Mouse (Mus musculus): ENCODE results near the gene Tex2. TPM values are rescaled to one million over a fixed set of nuclear protein-coding genes. Genes with fewer than 3 reads are reported as not detected.

Tex2 gene
- polyA plus RNA-seq, 1 experiment from 2014 or later = 11.9 TPM

DNA sequence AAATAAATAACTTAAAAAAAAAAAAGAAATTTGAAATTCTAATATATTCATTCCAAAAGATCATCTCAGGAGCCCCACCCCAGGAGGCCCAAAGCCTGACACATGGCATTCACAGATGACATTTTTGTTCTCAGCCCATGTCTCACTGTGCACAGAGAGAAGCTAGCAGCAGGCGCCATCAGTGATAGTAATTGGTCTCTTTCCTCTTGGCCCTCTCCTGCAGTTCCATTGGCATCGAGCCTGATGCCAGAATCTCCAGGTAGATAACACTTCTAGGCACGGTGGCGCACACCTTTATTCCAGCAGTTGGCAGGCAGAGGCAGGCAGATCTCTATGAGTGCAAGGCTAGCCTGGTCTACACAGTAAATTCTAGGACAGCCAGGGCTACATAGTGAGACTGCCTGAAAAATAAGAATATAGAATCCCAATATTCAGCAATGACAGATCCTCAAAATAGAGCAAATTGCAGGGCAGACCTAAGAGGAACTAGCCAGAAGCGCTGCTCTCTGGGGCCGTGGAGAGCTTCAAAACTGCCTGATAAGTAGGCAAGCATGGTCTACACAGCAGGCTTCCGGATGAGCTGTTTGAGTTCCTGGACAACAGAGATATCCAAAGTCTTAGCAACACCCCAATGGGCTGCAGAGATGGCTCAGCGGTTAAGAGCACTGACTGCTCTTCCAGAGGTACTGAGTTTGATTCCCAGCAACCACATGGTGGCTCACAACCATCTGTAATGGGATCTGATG, 47.0 kb downstream of the Tex2 start:
- H3K4me3 ChIP-seq (ENCODE audit: low read depth, low read length) = no peak overlapping the region
- no peak overlapping the region for H3K9ac ChIP-seq (ENCODE audit: low read length)
- no peaks in the 10 kb centered on the region for H3K9me3 ChIP-seq (replicated peaks; ENCODE audit: control insufficient read depth, low read length)
- H3K4me1 ChIP-seq (ENCODE audit: control insufficient read depth, insufficient read depth, low read length) = no peaks in the 10 kb centered on the region
- H3K4me2 ChIP-seq (ENCODE audit: low read length) = no peak overlapping the region
- H3K27ac ChIP-seq (ENCODE audit: low read depth, low read length) = no peak overlapping the region
- DNase-seq (ENCODE audit: low spot score) (no peak), ATAC-seq (no peak)
- H3K36me3 ChIP-seq (ENCODE audit: control insufficient read depth, insufficient read depth, low read length) = peaks cover 13% of the 10 kb centered on the region; the same call in 1 of the 2 replicates
- no peaks in the 10 kb centered on the region for H3K27me3 ChIP-seq (replicated peaks; ENCODE audit: control insufficient read depth, insufficient read depth, low read length)
- 98% methylated on average over 8 of the region's 8 CpGs for WGBS

DNA sequence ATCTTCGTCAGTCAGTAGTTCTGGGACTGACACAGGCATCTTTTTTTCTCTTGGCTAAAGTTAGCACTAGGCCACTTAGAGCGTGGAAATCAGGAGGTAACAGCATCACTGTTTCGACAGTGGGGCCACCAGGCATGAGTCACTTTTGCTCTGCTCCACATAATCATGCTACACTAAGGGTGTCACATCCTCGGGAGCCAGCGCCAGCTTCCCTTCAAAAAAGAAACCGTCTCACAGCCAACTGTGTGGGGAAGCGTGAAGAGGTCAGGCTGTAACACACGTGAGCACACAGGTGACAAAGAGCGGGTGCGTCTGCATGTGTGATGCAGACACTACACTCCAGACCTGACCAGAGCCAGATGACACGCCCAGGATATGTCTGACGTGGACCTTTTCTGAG, 49.0 kb downstream of the Tex2 start:
- ATAC-seq = no peak
- no peak overlapping the region for H3K9ac ChIP-seq (ENCODE audit: low read length)
- peaks cover 13% of the 10 kb centered on the region; the same call in 1 of the 2 replicates for H3K36me3 ChIP-seq (ENCODE audit: control insufficient read depth, insufficient read depth, low read length)
- no peak overlapping the region for H3K4me3 ChIP-seq (ENCODE audit: low read depth, low read length)
- 87% methylated on average over 12 of the region's 12 CpGs for WGBS
- no peaks in the 10 kb centered on the region for H3K9me3 ChIP-seq (replicated peaks; ENCODE audit: control insufficient read depth, low read length)
- no peak for DNase-seq (ENCODE audit: low spot score)
- H3K27me3 ChIP-seq (replicated peaks; ENCODE audit: control insufficient read depth, insufficient read depth, low read length) = no peaks in the 10 kb centered on the region
- H3K27ac ChIP-seq (ENCODE audit: low read depth, low read length) = no peak overlapping the region
- H3K4me1 ChIP-seq (ENCODE audit: control insufficient read depth, insufficient read depth, low read length) = no peaks in the 10 kb centered on the region
- no peak overlapping the region for H3K4me2 ChIP-seq (ENCODE audit: low read length)

DNA sequence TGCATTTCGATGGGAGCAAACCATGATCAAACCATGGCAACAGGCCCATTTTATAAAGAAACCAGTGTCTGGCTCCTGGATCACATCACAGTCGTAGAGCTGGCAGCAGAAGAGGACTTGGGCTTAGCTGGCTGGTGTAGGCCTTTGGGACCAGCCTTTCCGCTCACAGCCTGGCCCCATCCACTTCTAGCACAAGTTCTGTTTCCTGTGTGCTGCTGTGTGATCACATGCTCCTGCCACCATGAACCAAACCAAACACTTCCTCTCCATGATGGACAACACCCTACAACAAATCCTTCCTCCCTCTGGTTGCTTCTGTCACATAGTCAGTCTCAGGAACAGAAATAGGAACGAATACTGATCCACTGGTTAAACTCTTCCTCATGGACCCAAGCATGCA, 50.5 kb downstream of the Tex2 start:
- Histone ChIP-seq H3K36me3 (ENCODE audit: control insufficient read depth, insufficient read depth, low read length) (peaks cover 13% of the 10 kb centered on the region; the same call in 1 of the 2 replicates), H3K9me3 (replicated peaks; ENCODE audit: control insufficient read depth, low read length) (no peaks in the 10 kb centered on the region), H3K4me2 (ENCODE audit: low read length) (no peak overlapping the region), H3K4me3 (ENCODE audit: low read depth, low read length) (no peak overlapping the region), H3K27ac (ENCODE audit: low read depth, low read length) (no peak overlapping the region), H3K27me3 (replicated peaks; ENCODE audit: control insufficient read depth, insufficient read depth, low read length) (no peaks in the 10 kb centered on the region), H3K9ac (ENCODE audit: low read length) (no peak overlapping the region), H3K4me1 (ENCODE audit: control insufficient read depth, insufficient read depth, low read length) (no peaks in the 10 kb centered on the region)
- no peak for ATAC-seq
- 85% methylated on average over 4 of the region's 4 CpGs for WGBS
- DNase-seq (ENCODE audit: low spot score) = no peak

DNA sequence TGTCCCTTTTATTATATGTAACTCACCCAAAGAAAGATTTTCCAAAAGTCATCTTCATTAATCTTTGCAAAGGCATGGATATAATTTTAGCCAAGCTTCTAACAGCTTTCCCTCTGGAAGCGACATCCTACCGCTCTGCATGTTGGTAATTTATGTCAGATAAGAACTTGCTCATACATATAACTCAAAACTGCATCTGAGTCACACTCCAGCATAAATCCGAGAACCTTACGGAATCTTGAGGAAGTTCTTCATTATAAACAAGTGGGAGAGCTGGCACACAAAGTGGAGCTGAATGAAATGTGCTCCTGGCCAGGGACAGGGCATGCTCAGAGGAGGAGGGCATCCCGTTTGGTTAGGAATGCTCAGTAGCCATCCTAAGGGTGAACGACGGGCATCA, 53.5 kb downstream of the Tex2 start:
- Histone ChIP-seq H3K4me1 (ENCODE audit: control insufficient read depth, insufficient read depth, low read length) (no peaks in the 10 kb centered on the region), H3K4me2 (ENCODE audit: low read length) (no peak overlapping the region), H3K4me3 (ENCODE audit: low read depth, low read length) (no peak overlapping the region), H3K36me3 (ENCODE audit: control insufficient read depth, insufficient read depth, low read length) (no peaks in the 10 kb centered on the region), H3K9ac (ENCODE audit: low read length) (no peak overlapping the region), H3K27me3 (replicated peaks; ENCODE audit: control insufficient read depth, insufficient read depth, low read length) (no peaks in the 10 kb centered on the region), H3K27ac (ENCODE audit: low read depth, low read length) (no peak overlapping the region), H3K9me3 (replicated peaks; ENCODE audit: control insufficient read depth, low read length) (no peaks in the 10 kb centered on the region)
- DNase-seq (ENCODE audit: low spot score) (no peak), ATAC-seq (no peak)
- WGBS = 90% methylated on average over 7 of the region's 7 CpGs

DNA sequence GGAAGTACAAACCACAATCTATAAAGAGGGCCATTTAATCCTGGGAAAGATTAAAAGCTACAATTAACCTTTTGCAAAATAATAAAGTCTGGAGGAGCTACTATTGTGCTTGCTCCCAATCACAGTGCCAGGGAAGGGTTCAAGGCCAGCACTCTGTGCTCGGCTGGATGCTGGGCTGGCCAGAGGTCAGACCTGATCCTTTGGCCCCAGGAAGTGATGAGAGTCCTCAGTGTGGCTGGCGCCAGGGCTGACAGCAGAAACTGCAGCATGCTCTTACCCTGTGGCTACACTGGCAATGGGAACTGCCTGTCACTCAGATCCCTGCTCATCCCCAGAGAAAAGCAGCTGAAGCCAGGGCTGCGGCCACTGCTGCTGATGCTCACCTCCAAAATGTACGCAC, 55.2 kb downstream of the Tex2 start:
- WGBS = 67% methylated on average over 4 of the region's 4 CpGs
- H3K4me2 ChIP-seq (ENCODE audit: low read length) = no peak overlapping the region
- no peak for DNase-seq (ENCODE audit: low spot score)
- no peaks in the 10 kb centered on the region for H3K4me1 ChIP-seq (ENCODE audit: control insufficient read depth, insufficient read depth, low read length)
- H3K27ac ChIP-seq (ENCODE audit: low read depth, low read length) = no peak overlapping the region
- H3K36me3 ChIP-seq (ENCODE audit: control insufficient read depth, insufficient read depth, low read length) = no peaks in the 10 kb centered on the region
- no peaks in the 10 kb centered on the region for H3K27me3 ChIP-seq (replicated peaks; ENCODE audit: control insufficient read depth, insufficient read depth, low read length)
- no peaks in the 10 kb centered on the region for H3K9me3 ChIP-seq (replicated peaks; ENCODE audit: control insufficient read depth, low read length)
- ATAC-seq = no peak
- no peak overlapping the region for H3K4me3 ChIP-seq (ENCODE audit: low read depth, low read length)
- no peak overlapping the region for H3K9ac ChIP-seq (ENCODE audit: low read length)

DNA sequence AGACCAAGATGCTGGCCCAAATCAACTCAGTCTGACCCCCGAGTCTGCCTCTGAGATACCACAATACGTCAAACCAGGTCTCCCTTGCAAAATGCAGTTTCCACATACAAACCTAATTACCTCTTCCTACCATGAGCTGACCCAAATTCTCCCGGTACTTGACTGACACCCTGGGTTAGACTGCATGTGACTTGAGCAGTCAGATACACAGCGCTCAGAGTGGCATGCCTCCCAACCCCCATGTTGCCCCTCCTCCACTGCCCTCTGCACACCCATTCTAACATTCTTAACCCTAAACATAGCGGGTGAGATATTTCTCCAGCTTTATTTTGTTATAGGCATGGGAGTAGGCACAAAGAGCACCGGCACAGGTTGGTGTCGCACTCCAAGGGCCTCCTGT, 55.8 kb downstream of the Tex2 start:
- no peak for ATAC-seq

DNA sequence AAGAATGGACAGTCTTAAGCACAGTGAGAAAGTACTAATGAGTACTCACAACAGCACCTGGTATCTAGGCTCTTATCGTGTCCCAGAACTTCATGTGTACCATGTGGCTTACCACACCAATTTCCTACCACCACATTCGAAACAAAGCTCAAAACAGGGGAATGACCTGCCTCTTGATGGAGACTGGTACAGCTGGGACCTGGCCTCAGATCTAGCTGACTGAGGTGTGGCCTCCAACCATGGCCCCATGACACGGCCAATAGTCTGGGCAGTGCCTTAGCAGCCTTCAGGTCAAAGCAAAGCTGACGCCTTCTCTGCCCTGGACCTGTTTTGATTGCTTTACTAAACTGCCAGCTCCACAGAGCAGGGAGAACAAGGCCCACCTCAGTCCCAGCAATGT, 56.5 kb downstream of the Tex2 start:
- H3K4me1 ChIP-seq (ENCODE audit: control insufficient read depth, insufficient read depth, low read length) = no peaks in the 10 kb centered on the region
- DNase-seq (ENCODE audit: low spot score) (no peak), ATAC-seq (no peak)
- H3K4me3 ChIP-seq (ENCODE audit: low read depth, low read length) = no peak overlapping the region
- H3K4me2 ChIP-seq (ENCODE audit: low read length) = no peak overlapping the region
- WGBS = 82% methylated on average over 4 of the region's 4 CpGs
- H3K27ac ChIP-seq (ENCODE audit: low read depth, low read length) = no peak overlapping the region
- H3K9ac ChIP-seq (ENCODE audit: low read length) = no peak overlapping the region
- H3K9me3 ChIP-seq (replicated peaks; ENCODE audit: control insufficient read depth, low read length) = no peaks in the 10 kb centered on the region
- H3K36me3 ChIP-seq (ENCODE audit: control insufficient read depth, insufficient read depth, low read length) = no peaks in the 10 kb centered on the region
- H3K27me3 ChIP-seq (replicated peaks; ENCODE audit: control insufficient read depth, insufficient read depth, low read length) = no peaks in the 10 kb centered on the region

More for the DNA sequence above, 55.8 kb downstream of the Tex2 start:
- no peak overlapping the region for H3K4me2 ChIP-seq (ENCODE audit: low read length)
- H3K9me3 ChIP-seq (replicated peaks; ENCODE audit: control insufficient read depth, low read length) = no peaks in the 10 kb centered on the region
- WGBS = 84% methylated on average over 7 of the region's 7 CpGs
- no peak overlapping the region for H3K4me3 ChIP-seq (ENCODE audit: low read depth, low read length)
- no peak for DNase-seq (ENCODE audit: low spot score)
- no peaks in the 10 kb centered on the region for H3K27me3 ChIP-seq (replicated peaks; ENCODE audit: control insufficient read depth, insufficient read depth, low read length)
- H3K4me1 ChIP-seq (ENCODE audit: control insufficient read depth, insufficient read depth, low read length) = no peaks in the 10 kb centered on the region
- H3K36me3 ChIP-seq (ENCODE audit: control insufficient read depth, insufficient read depth, low read length) = no peaks in the 10 kb centered on the region
- no peak overlapping the region for H3K9ac ChIP-seq (ENCODE audit: low read length)
- no peak overlapping the region for H3K27ac ChIP-seq (ENCODE audit: low read depth, low read length)

DNA sequence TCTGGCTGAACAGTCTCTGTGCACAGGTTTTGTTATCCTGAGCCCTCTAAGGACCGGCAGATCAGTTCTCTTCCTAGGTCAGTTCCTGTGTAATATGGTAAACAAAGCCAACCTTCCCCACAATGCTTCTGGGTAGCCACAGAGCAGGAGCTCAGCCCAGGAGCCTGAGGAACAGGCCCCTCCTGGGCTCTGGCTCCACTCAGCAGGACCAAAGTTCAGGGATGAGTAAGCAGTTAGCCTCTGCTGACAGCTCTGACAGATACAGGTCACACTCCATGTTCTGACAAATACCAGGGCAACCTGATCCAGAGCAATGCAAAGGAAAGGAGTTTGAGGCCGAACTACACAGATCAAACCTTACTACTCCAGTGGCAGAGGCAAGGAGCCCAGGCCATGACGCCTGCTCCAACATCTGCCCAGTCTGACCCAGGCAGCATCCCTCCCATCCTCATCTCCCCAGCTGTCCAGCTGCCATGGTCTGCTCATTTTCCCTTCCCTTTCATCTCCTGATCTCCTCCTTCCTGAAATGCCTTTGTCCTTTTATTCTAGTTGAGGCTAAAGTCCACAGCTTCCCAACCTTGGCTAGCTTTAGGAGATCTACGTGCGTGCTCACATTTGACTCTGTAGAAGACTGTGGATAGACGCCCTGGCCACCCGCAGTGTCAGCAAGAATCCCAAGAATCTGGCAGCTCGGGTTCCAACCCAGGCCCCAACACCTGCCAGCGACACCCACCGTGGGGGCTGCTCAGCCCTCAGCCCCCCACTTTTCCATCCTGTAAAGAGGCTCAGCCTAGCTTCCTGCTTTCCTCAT, 57.2 kb downstream of the Tex2 start:
- no peak overlapping the region for H3K9ac ChIP-seq (ENCODE audit: low read length)
- H3K36me3 ChIP-seq (ENCODE audit: control insufficient read depth, insufficient read depth, low read length) = no peaks in the 10 kb centered on the region
- no peak overlapping the region for H3K27ac ChIP-seq (ENCODE audit: low read depth, low read length)
- H3K4me2 ChIP-seq (ENCODE audit: low read length) = no peak overlapping the region
- ATAC-seq (no peak), DNase-seq (ENCODE audit: low spot score) (no peak)
- H3K9me3 ChIP-seq (replicated peaks; ENCODE audit: control insufficient read depth, low read length) = no peaks in the 10 kb centered on the region
- no peaks in the 10 kb centered on the region for H3K4me1 ChIP-seq (ENCODE audit: control insufficient read depth, insufficient read depth, low read length)
- WGBS = 65% methylated on average over 10 of the region's 10 CpGs
- H3K27me3 ChIP-seq (replicated peaks; ENCODE audit: control insufficient read depth, insufficient read depth, low read length) = no peaks in the 10 kb centered on the region
- H3K4me3 ChIP-seq (ENCODE audit: low read depth, low read length) = no peak overlapping the region

DNA sequence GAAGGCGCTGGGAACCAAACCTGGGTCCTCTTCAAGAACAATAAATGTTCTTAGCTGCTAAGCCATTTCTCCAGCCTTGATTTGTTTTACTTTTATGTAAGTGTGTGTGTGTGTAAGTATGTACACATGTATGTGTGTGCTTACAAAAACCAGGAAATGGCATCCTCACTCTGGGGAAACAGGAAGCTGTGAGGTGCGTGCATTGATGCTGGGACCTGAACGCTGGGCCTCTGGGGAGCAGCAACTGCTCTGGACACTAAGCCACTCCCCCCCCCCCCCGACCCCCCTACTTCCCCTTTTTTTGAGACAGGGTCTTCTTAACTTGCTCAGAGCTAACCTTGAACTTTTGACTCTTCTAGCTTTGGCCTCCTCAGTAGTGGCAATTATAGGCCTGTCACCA, 62.8 kb downstream of the Tex2 start:
- H3K4me3 ChIP-seq (ENCODE audit: low read depth, low read length) = no peak overlapping the region
- H3K36me3 ChIP-seq (ENCODE audit: control insufficient read depth, insufficient read depth, low read length) = peaks cover 13% of the 10 kb centered on the region
- H3K9me3 ChIP-seq (replicated peaks; ENCODE audit: control insufficient read depth, low read length) = no peaks in the 10 kb centered on the region
- H3K9ac ChIP-seq (ENCODE audit: low read length) = no peak overlapping the region
- no peak overlapping the region for H3K27ac ChIP-seq (ENCODE audit: low read depth, low read length)
- H3K4me1 ChIP-seq (ENCODE audit: control insufficient read depth, insufficient read depth, low read length) = no peaks in the 10 kb centered on the region
- H3K27me3 ChIP-seq (replicated peaks; ENCODE audit: control insufficient read depth, insufficient read depth, low read length) = no peaks in the 10 kb centered on the region
- ATAC-seq = no peak
- DNase-seq (ENCODE audit: low spot score) = no peak
- 82% methylated on average over 4 of the region's 4 CpGs for WGBS
- no peak overlapping the region for H3K4me2 ChIP-seq (ENCODE audit: low read length)
